In genomic region chr8:84416915-84417314, GRCm38 (mm10) we compare ENCODE assay signal across 13 mouse cellular contexts. TPM values are rescaled to one million over a fixed set of nuclear protein-coding genes. Genes with fewer than 3 reads are reported as not detected.
DNase-seq lines count a peak whose midpoint lies in the region; ATAC-seq lines count a peak whose summit lies in the region.
"Had no signal": no experiment of that assay in that cellular context is flagged by ENCODE, and none has a peak within 500 bp of the region (broad histone marks: within the 10 kb centered on the region; RNA-seq: fewer than 3 reads in every experiment).

No protein-coding gene starts in this region.

- H3K4me3 ChIP-seq in forebrain, embryonic 15.5 days: peak overlapping the region; percentile 85
- peak overlapping the region; percentile 69 for H3K4me3 ChIP-seq in midbrain, embryonic 12.5 days
- no peak overlapping the region for H3K4me3 ChIP-seq in liver, embryonic 11.5 days (ENCODE audit: low read depth, low read length)
- H3K4me3 ChIP-seq: heart, adult 2 months; megakaryocyte, embryonic 14.5 days; stomach, embryonic 15.5 days had no signal

- WGBS in forebrain, embryonic 15.5 days: 67% methylated on average over 6 of the region's 6 CpGs
- WGBS in midbrain, embryonic 12.5 days: 76% methylated on average over 6 of the region's 6 CpGs
- WGBS in liver, embryonic 11.5 days: 76% methylated on average over 6 of the region's 6 CpGs

- no peaks in the 10 kb centered on the region for H3K36me3 ChIP-seq in forebrain, embryonic 15.5 days
- H3K36me3 ChIP-seq in midbrain, embryonic 12.5 days: no peaks in the 10 kb centered on the region
- no peaks in the 10 kb centered on the region for H3K36me3 ChIP-seq in liver, embryonic 11.5 days (ENCODE audit: control insufficient read depth, insufficient read depth, low read length)
- H3K36me3 ChIP-seq: stomach, embryonic 15.5 days had no signal

- ATAC-seq in cerebellum, adult (ENCODE audit: insufficient number of reproducible peaks, low FRiP score, low TSS enrichment): 0 out of 2 replicates have a peak, but pooled peaks have one; percentile 4
- ATAC-seq in forebrain, embryonic 15.5 days (replicated peaks): no peak
- ATAC-seq in midbrain, embryonic 12.5 days (ENCODE audit: low FRiP score, low read depth): no peak
- ATAC-seq in liver, embryonic 11.5 days (replicated peaks; ENCODE audit: low FRiP score): no peak
- ATAC-seq: intestine, embryonic 16.5 days had no signal

- H3K9me3 ChIP-seq in forebrain, embryonic 15.5 days: no peaks in the 10 kb centered on the region
- 0 out of 2 replicates have a peak, but pooled peaks cover 4% of the 10 kb centered on the region for H3K9me3 ChIP-seq in midbrain, embryonic 12.5 days
- no peaks in the 10 kb centered on the region; the same call in 1 of the 2 replicates for H3K9me3 ChIP-seq in liver, embryonic 11.5 days (ENCODE audit: control insufficient read depth, low read length)
- H3K9me3 ChIP-seq: stomach, embryonic 15.5 days had no signal

- DNase-seq in cerebellum, postnatal 4 days (ENCODE audit: low spot score in 2 of 2): no peak
- peak; percentile 78 for DNase-seq in cerebellum, adult 9-11 months
- DNase-seq in liver, embryonic 11.5 days (ENCODE audit: low spot score): no peak
- no peak for DNase-seq in heart, postnatal 10 days
- DNase-seq in adrenal gland, postnatal 25 days: no peak
- DNase-seq: heart, adult 2 months had no signal

- H3K4me1 ChIP-seq in forebrain, embryonic 15.5 days: peaks cover 28% of the 10 kb centered on the region
- H3K4me1 ChIP-seq in midbrain, embryonic 12.5 days: peaks cover 22% of the 10 kb centered on the region; the same call in 1 of the 2 replicates
- H3K4me1 ChIP-seq in liver, embryonic 11.5 days (replicated peaks; ENCODE audit: control insufficient read depth, insufficient read depth, low read length): peaks cover 4% of the 10 kb centered on the region; the same call in 1 of the 2 replicates

- intact Hi-C loops in heart, postnatal 10 days (cut with DNase I): no loop called here

- peak overlapping the region; percentile 85; the same call in 1 of the 2 replicates for H3K9ac ChIP-seq in forebrain, embryonic 15.5 days (replicated peaks)
- 0 out of 2 replicates have a peak overlapping the region, but pooled peaks have one; percentile 12 for H3K9ac ChIP-seq in midbrain, embryonic 12.5 days (replicated peaks)
- H3K9ac ChIP-seq in liver, embryonic 11.5 days (ENCODE audit: low read depth, low read length): no peak overlapping the region
- H3K9ac ChIP-seq: liver, embryonic 14.5 days; stomach, embryonic 15.5 days had no signal

- H3K27ac ChIP-seq in forebrain, embryonic 15.5 days (replicated peaks): 0 out of 2 replicates have a peak overlapping the region, but pooled peaks have one; percentile 7
- H3K27ac ChIP-seq in midbrain, embryonic 12.5 days (replicated peaks): no peak overlapping the region
- no peak overlapping the region for H3K27ac ChIP-seq in liver, embryonic 11.5 days (ENCODE audit: low read depth, low read length)
- H3K27ac ChIP-seq: heart, adult 2 months; liver, embryonic 14.5 days; stomach, embryonic 15.5 days had no signal

- H3K4me2 ChIP-seq in forebrain, embryonic 15.5 days (replicated peaks): peak overlapping the region; percentile 88
- peak overlapping the region; percentile 86 for H3K4me2 ChIP-seq in midbrain, embryonic 12.5 days (replicated peaks)
- H3K4me2 ChIP-seq in liver, embryonic 11.5 days: no peak overlapping the region

- no peaks in the 10 kb centered on the region for H3K27me3 ChIP-seq in forebrain, embryonic 15.5 days
- peaks cover 15% of the 10 kb centered on the region for H3K27me3 ChIP-seq in midbrain, embryonic 12.5 days
- H3K27me3 ChIP-seq in liver, embryonic 11.5 days (replicated peaks; ENCODE audit: control insufficient read depth, insufficient read depth, low read length): peaks cover 63% of the 10 kb centered on the region

RNA-seq across cellular contexts. Expression of gene Cacna1a, which starts 28.7 kb away (rescaled TPM):
- 12.9 and 13.0 TPM in 2 replicates for polyA plus RNA-seq in forebrain, embryonic 15.5 days (2015; fragmentation: Nextera tagmentation; extraction: Ambion mirVana)
- polyA plus RNA-seq in midbrain, embryonic 12.5 days (2016; fragmentation: Nextera tagmentation; extraction: Ambion mirVana): 14.0 and 15.0 TPM in 2 replicates
- 1.1 and 1.8 TPM in 2 replicates for polyA plus RNA-seq in liver, embryonic 11.5 days (2014; fragmentation: Nextera tagmentation; extraction: Ambion mirVana)
- 1 to 10 TPM; 6.1 to 6.5 TPM for total RNA-seq in heart, postnatal 10 days (2021)
- 4.9 and 8.0 TPM in 2 replicates for total RNA-seq in adrenal gland, postnatal 25 days (2021)
